Mouse (Mus musculus) heart, adult 2 months (tissue): ENCODE measurements around the gene Spred3. TPM values are rescaled to one million over a fixed set of nuclear protein-coding genes. Genes with fewer than 3 reads are reported as not detected.
A peak's percentile ranks its signal among the peaks of the same experiment; 100 is the strongest.

Source experiments
- DNase-seq, 2 experiments: peaks; one replicate each; pipeline ENCODE4 v3.0.0; 2021
- H3K27ac ChIP-seq: fragments of 200-600 bp; 2 replicates; pipeline ENCODE4 v1.8.1; 2022
- H3K27me3 ChIP-seq: fragments of 200-500 bp; 2 replicates; pipeline ENCODE4 v1.6.1; 2012; ENCODE audit warnings: mild to moderate bottlenecking, low read length, inconsistent platforms, mixed read lengths; ENCODE audit not compliant: control insufficient read depth, insufficient read depth
- H3K36me3 ChIP-seq: fragments of 200-500 bp; 2 replicates; pipeline ENCODE4 v1.6.1; 2012; ENCODE audit warnings: low read length, inconsistent platforms; ENCODE audit not compliant: control insufficient read depth, insufficient read depth
- H3K4me1 ChIP-seq: fragments of 200-500 bp; 2 replicates; pipeline ENCODE4 v1.6.1; 2011; ENCODE audit warnings: low read length; ENCODE audit not compliant: control insufficient read depth, insufficient read depth
- H3K4me3 ChIP-seq: fragments of 200-600 bp; 2 replicates; pipeline ENCODE4 v1.8.1; 2022
- H3K79me2 ChIP-seq: fragments of 200-500 bp; replicated peaks from 2 replicates; pipeline ENCODE4 v1.6.1; 2012; ENCODE audit warnings: mild to moderate bottlenecking, inconsistent platforms, low read length, moderate library complexity, mixed read lengths; ENCODE audit not compliant: control insufficient read depth, insufficient read depth
- H3K9ac ChIP-seq: fragments of 200-500 bp; 2 replicates; pipeline ENCODE4 v1.6.1; 2012; ENCODE audit warnings: low read depth, mild to moderate bottlenecking, control low read depth, inconsistent platforms, low read length, mixed read lengths
- CTCF ChIP-seq: fragments of 200-600 bp; IDR thresholded peaks from 2 replicates; pipeline ENCODE4 v1.8.1; 2022; ENCODE audit warnings: antibody characterized with exemption, mild to moderate bottlenecking, moderate library complexity
- EP300 ChIP-seq: fragments of 200-500 bp; IDR thresholded peaks from 2 replicates; pipeline ENCODE4 v1.6.1; 2011; ENCODE audit warnings: low read depth, low read length, control low read depth; ENCODE audit not compliant: insufficient read depth
- POLR2A ChIP-seq: fragments of 200-500 bp; IDR thresholded peaks from 2 replicates; pipeline ENCODE4 v1.6.1; 2011; ENCODE audit warnings: mild to moderate bottlenecking, low read depth, low read length, control low read depth; ENCODE audit not compliant: insufficient read depth
- WGBS: fragments of 180-500 bp; shearing (Covaris S2); methylation state at CpG from one replicate; pipeline ENCODE4 v1.1.7; 2018; 5-methylcytosine and 5-hydroxymethylcytosine counted together
- intact Hi-C: fragments of 180-260 bp; cut with DNase I; formaldehyde crosslinking; loops from one replicate; pipeline ENCODE4 v1.15.1; 2025
- polyA plus RNA-seq: library from polyadenylated mRNA; depleted of rRNA; stranded (reverse); fragments of >200 nt; gene quantifications from 2 replicates; pipeline ENCODE4 v1.2.3, GENCODE M21; 2012
- total RNA-seq, 2 experiments: library from RNA; stranded (reverse); gene quantifications; 2 replicates each; pipeline ENCODE4 v1.2.3; 2021

The Spred3 gene
- total and polyA plus RNA-seq, 3 experiments = 0.52 to 1.2 (median 1.0) TPM

- TF ChIP-seq EP300 (no peak), CTCF (peak; percentile 63), POLR2A (no peak)
- intact Hi-C loops = no loop called here
These were observed 41.5 kb downstream of the Spred3 start for GRCm38 (mm10) chr7:29128725-29129124.

GRCm38 (mm10) chr7:29126173-29126915, 43.9 kb downstream of the Spred3 start:
- Histone ChIP-seq H3K27ac (no peak overlapping the region), H3K27me3 (peaks cover 3% of the 10 kb centered on the region; the same call in 1 of the 2 replicates), H3K79me2 (no peaks in the 10 kb centered on the region), H3K36me3 (no peaks in the 10 kb centered on the region), H3K4me1 (no peaks in the 10 kb centered on the region), H3K9ac (no peak overlapping the region), H3K4me3 (no peak overlapping the region)
- 19% methylated on average over 7 of the region's 7 CpGs for WGBS
- no peak for TF ChIP-seq EP300
- peak; percentile 79 for TF ChIP-seq CTCF
- no peak for TF ChIP-seq POLR2A
- intact Hi-C loops = loop anchor here (1.0 kb wide), 1 partner anchor 171 kb away; no protein-coding TSS in a partner anchor
- peak; percentile 54 to 64 for DNase-seq

More at GRCm38 (mm10) chr7:29128725-29129124, 41.5 kb downstream of the Spred3 start:
- no peaks in the 10 kb centered on the region for H3K4me1 ChIP-seq
- H3K36me3 ChIP-seq = no peaks in the 10 kb centered on the region
- no peaks in the 10 kb centered on the region for H3K79me2 ChIP-seq
- DNase-seq = peak in 1 of 2 experiments; percentile 9
- no peak overlapping the region for H3K27ac ChIP-seq
- no peak overlapping the region for H3K9ac ChIP-seq
- peaks cover 3% of the 10 kb centered on the region; the same call in 1 of the 2 replicates for H3K27me3 ChIP-seq
- H3K4me3 ChIP-seq = no peak overlapping the region
- WGBS = 93% methylated on average over 2 of the region's 2 CpGs

- no peaks in the 10 kb centered on the region for H3K79me2 ChIP-seq
- H3K27me3 ChIP-seq = peaks cover 3% of the 10 kb centered on the region; the same call in 1 of the 2 replicates
- no peak within 1 kb of the TSS for H3K27ac ChIP-seq
- no peak within 1 kb of the TSS for H3K4me3 ChIP-seq
- no peaks in the 10 kb centered on the region for H3K36me3 ChIP-seq
- H3K9ac ChIP-seq = no peak within 1 kb of the TSS
- H3K4me1 ChIP-seq = no peaks in the 10 kb centered on the region
- peak; percentile 16 to 31 for DNase-seq
- intact Hi-C loops = no loop called here
- TF ChIP-seq EP300 (no peak), CTCF (no peak), POLR2A (no peak)
- WGBS = under 1% methylated on average over 16 of the region's 16 CpGs
These were observed 45.2 kb downstream of the Spred3 start, which contains the start of gene Ryr1 for GRCm38 (mm10) chr7:29124970-29125369. Ryr1 (minus strand) TSS chr7:29125179.

- Histone ChIP-seq H3K4me1 (no peaks in the 10 kb centered on the region), H3K79me2 (no peaks in the 10 kb centered on the region), H3K27ac (no peak overlapping the region), H3K36me3 (no peaks in the 10 kb centered on the region), H3K27me3 (peaks cover 3% of the 10 kb centered on the region; the same call in 1 of the 2 replicates), H3K9ac (no peak overlapping the region), H3K4me3 (no peak overlapping the region)
- TF ChIP-seq POLR2A = no peak
- no peak for TF ChIP-seq EP300
- no peak for TF ChIP-seq CTCF
- intact Hi-C loops = no loop called here
- DNase-seq = no peak
- WGBS = 61% methylated on average over 5 of the region's 5 CpGs
These were observed 46.5 kb downstream of the Spred3 start for GRCm38 (mm10) chr7:29123531-29124358.

GRCm38 (mm10) chr7:29122821-29123220, 47.4 kb downstream of the Spred3 start:
- Histone ChIP-seq H3K27me3 (peaks cover 3% of the 10 kb centered on the region; the same call in 1 of the 2 replicates), H3K79me2 (no peaks in the 10 kb centered on the region), H3K27ac (no peak overlapping the region), H3K36me3 (no peaks in the 10 kb centered on the region), H3K4me3 (no peak overlapping the region), H3K4me1 (no peaks in the 10 kb centered on the region), H3K9ac (no peak overlapping the region)
- WGBS = 91% methylated on average over 9 of the region's 9 CpGs
- no peak for TF ChIP-seq POLR2A
- TF ChIP-seq CTCF = no peak
- TF ChIP-seq EP300 = no peak
- intact Hi-C loops = no loop called here
- DNase-seq = no peak
